In genomic region chr1:82291151-82291797, GRCm38 (mm10) we compare ENCODE assay signal across 8 mouse cellular contexts. TPM values are rescaled to one million over a fixed set of nuclear protein-coding genes. Genes with fewer than 3 reads are reported as not detected.
DNase-seq lines count a peak whose midpoint lies in the region; ATAC-seq and TF ChIP-seq lines count a peak whose summit lies in the region.

Irs1 (minus strand) TSS chr1:82291416.

- H3K36me3 ChIP-seq in heart, embryonic 10.5 days, result peaks cover 31% of the 10 kb centered on the region
- H3K36me3 ChIP-seq in limb, embryonic 14.5 days (ENCODE audit: control insufficient read depth, insufficient read depth, low read length), result peaks cover 28% of the 10 kb centered on the region
- H3K36me3 ChIP-seq in midbrain, embryonic 15.5 days (replicated peaks), result no peaks in the 10 kb centered on the region
- H3K36me3 ChIP-seq in stomach, embryonic 14.5 days (ENCODE audit: control insufficient read depth, insufficient read depth, low read length), result peaks cover 9% of the 10 kb centered on the region

- peak; percentile 67 for TF ChIP-seq POLR2A in embryonic fibroblast, embryonic 13.5 days (IDR thresholded peaks at IDR 0.05; ENCODE audit: low read depth, low read length)
- TF ChIP-seq POLR2A in limb, embryonic 14.5 days (IDR thresholded peaks at IDR 0.05; ENCODE audit: borderline replicate concordance, extremely low read depth, insufficient read depth, insufficient read length), result peak; percentile 41; the same call in 1 of the 2 replicates

- peak; percentile 23 to 36 for DNase-seq in thymus, adult 18-20 months
- no peak for DNase-seq in thymus, postnatal 10 days (ENCODE audit: low spot score in 2 of 2)
- peak; percentile 95 for DNase-seq in heart, embryonic 10.5 days (ENCODE audit: low spot score)
- peak; percentile 82 for DNase-seq in kidney, adult 9 months
- peak; percentile 87 for DNase-seq in limb, embryonic 14.5 days (ENCODE audit: low spot score)

- H3K4me1 ChIP-seq in embryonic fibroblast, embryonic 13.5 days (ENCODE audit: control insufficient read depth, insufficient read depth, low read length), result 0 out of 2 replicates have a peak, but pooled peaks cover 3% of the 10 kb centered on the region
- H3K4me1 ChIP-seq in heart, embryonic 10.5 days, result peaks cover 51% of the 10 kb centered on the region
- peaks cover 32% of the 10 kb centered on the region for H3K4me1 ChIP-seq in limb, embryonic 14.5 days (ENCODE audit: control insufficient read depth, insufficient read depth, low read length)
- peaks cover 57% of the 10 kb centered on the region for H3K4me1 ChIP-seq in midbrain, embryonic 15.5 days
- H3K4me1 ChIP-seq in stomach, embryonic 14.5 days (ENCODE audit: control insufficient read depth, insufficient read depth, low read length), result peaks cover 30% of the 10 kb centered on the region

- H3K9me3 ChIP-seq in heart, embryonic 10.5 days, result no peaks in the 10 kb centered on the region
- H3K9me3 ChIP-seq in limb, embryonic 14.5 days (ENCODE audit: control insufficient read depth, low read length), result no peaks in the 10 kb centered on the region
- no peaks in the 10 kb centered on the region for H3K9me3 ChIP-seq in midbrain, embryonic 15.5 days
- H3K9me3 ChIP-seq in stomach, embryonic 14.5 days (ENCODE audit: control insufficient read depth, low read depth, low read length), result no peaks in the 10 kb centered on the region

- peak within 1 kb of the TSS; percentile 82 for H3K27ac ChIP-seq in embryonic fibroblast, embryonic 13.5 days (ENCODE audit: insufficient read depth, low read length)
- H3K27ac ChIP-seq in heart, embryonic 10.5 days, result peak within 1 kb of the TSS; percentile 97
- peak within 1 kb of the TSS; percentile 88 for H3K27ac ChIP-seq in limb, embryonic 14.5 days (replicated peaks; ENCODE audit: low read depth, low read length)
- peak within 1 kb of the TSS; percentile 98 for H3K27ac ChIP-seq in midbrain, embryonic 15.5 days
- H3K27ac ChIP-seq in stomach, embryonic 14.5 days (ENCODE audit: low read length), result peak within 1 kb of the TSS; percentile 96

- peaks cover 15% of the 10 kb centered on the region; the same call in 1 of the 2 replicates for H3K27me3 ChIP-seq in heart, embryonic 10.5 days (ENCODE audit: insufficient read depth, poor library complexity, severe bottlenecking)
- H3K27me3 ChIP-seq in limb, embryonic 14.5 days (ENCODE audit: control insufficient read depth, insufficient read depth, low read length), result no peaks in the 10 kb centered on the region
- no peaks in the 10 kb centered on the region for H3K27me3 ChIP-seq in midbrain, embryonic 15.5 days (replicated peaks)
- H3K27me3 ChIP-seq in stomach, embryonic 14.5 days (ENCODE audit: control insufficient read depth, insufficient read depth, low read length), result no peaks in the 10 kb centered on the region

- H3K9ac ChIP-seq in limb, embryonic 14.5 days (ENCODE audit: low read depth, low read length, severe bottlenecking), result peak within 1 kb of the TSS; percentile 76
- H3K9ac ChIP-seq in midbrain, embryonic 15.5 days, result peak within 1 kb of the TSS; percentile 90
- H3K9ac ChIP-seq in stomach, embryonic 14.5 days (replicated peaks; ENCODE audit: low read depth, low read length), result peak within 1 kb of the TSS; percentile 72

- ATAC-seq in limb, embryonic 14.5 days (ENCODE audit: low FRiP score, low read depth), result peak; percentile 87
- ATAC-seq in midbrain, embryonic 15.5 days (replicated peaks), result peak; percentile 78
- ATAC-seq in stomach, embryonic 14.5 days (ENCODE audit: insufficient number of reproducible peaks, insufficient read depth, low FRiP score, low read depth), result peak; percentile 89

- H3K4me2 ChIP-seq in limb, embryonic 14.5 days (replicated peaks; ENCODE audit: low read depth, low read length, severe bottlenecking), result peak within 1 kb of the TSS; percentile 88
- peak within 1 kb of the TSS; percentile 77 for H3K4me2 ChIP-seq in midbrain, embryonic 15.5 days
- H3K4me2 ChIP-seq in stomach, embryonic 14.5 days (replicated peaks; ENCODE audit: low read depth, low read length), result peak within 1 kb of the TSS; percentile 88

- H3K4me3 ChIP-seq in embryonic fibroblast, embryonic 13.5 days (ENCODE audit: insufficient read depth, low read length), result peak within 1 kb of the TSS; percentile 70
- peak within 1 kb of the TSS; percentile 87 for H3K4me3 ChIP-seq in heart, embryonic 10.5 days
- H3K4me3 ChIP-seq in limb, embryonic 14.5 days (replicated peaks; ENCODE audit: low read length), result peak within 1 kb of the TSS; percentile 56
- peak within 1 kb of the TSS; percentile 91 for H3K4me3 ChIP-seq in midbrain, embryonic 15.5 days
- H3K4me3 ChIP-seq in stomach, embryonic 14.5 days (ENCODE audit: low read depth, low read length), result peak within 1 kb of the TSS; percentile 70

- WGBS in heart, embryonic 10.5 days, result under 1% methylated on average over 57 of the region's 60 CpGs
- 1% methylated on average over 49 of the region's 60 CpGs for WGBS in limb, embryonic 14.5 days
- under 1% methylated on average over 58 of the region's 60 CpGs for WGBS in midbrain, embryonic 15.5 days
- under 1% methylated on average over 44 of the region's 60 CpGs for WGBS in stomach, embryonic 14.5 days

- 0 out of 2 replicates have a peak, but pooled peaks have one; percentile 21 for TF ChIP-seq CTCF in embryonic fibroblast, embryonic 13.5 days (IDR thresholded peaks at IDR 0.05; ENCODE audit: borderline replicate concordance, insufficient read depth, low read length)

RNA-seq across cellular contexts. Expression of gene Irs1, which starts in this region (rescaled TPM):
- 27.5 and 41.2 TPM in 2 replicates for polyA plus RNA-seq in embryonic fibroblast, embryonic 13.5 days (2011; ENCODE audit: insufficient read length, low read depth, missing spikeins)
- polyA plus RNA-seq in heart, embryonic 10.5 days (2016; fragmentation: Nextera tagmentation; extraction: Ambion mirVana), result 10.0 and 12.5 TPM in 2 replicates
- polyA plus RNA-seq in limb, embryonic 14.5 days (2012; rRNA removed), result 19.7 and 26.1 TPM in 2 replicates
- polyA plus RNA-seq in limb, embryonic 14.5 days (2014; fragmentation: Nextera tagmentation; extraction: Ambion mirVana), result 11.8 and 13.8 TPM in 2 replicates
- polyA plus RNA-seq in midbrain, embryonic 15.5 days (2015; fragmentation: Nextera tagmentation; extraction: Ambion mirVana), result 7.5 and 8.2 TPM in 2 replicates
- polyA plus RNA-seq in stomach, embryonic 14.5 days (2014; fragmentation: Nextera tagmentation; extraction: Ambion mirVana), result 6.7 TPM in 2 replicates

Comparison
In these comparisons a context has a peak if more than half of its experiments do, and no peak if none do; other contexts are left out.
1. DNase-seq: peak in thymus, adult 18-20 months (2 of 2), heart, embryonic 10.5 days (single experiment), kidney, adult 9 months (single experiment) and limb, embryonic 14.5 days (single experiment); none in thymus, postnatal 10 days (0 of 2).
2. Peak in every context shown above with its lines, with median percentiles within 50 percentile points of each other: H3K27ac ChIP-seq, H3K4me3 ChIP-seq, ATAC-seq, H3K4me2 ChIP-seq and H3K9ac ChIP-seq.